ENCODE assay signal across 27 mouse cellular contexts in genomic region chr1:110909752-110910151, GRCm38 (mm10).
"Had no signal": no experiment of that assay in that cellular context is flagged by ENCODE, and none has a peak within 500 bp of the region (broad histone marks: within the 10 kb centered on the region; RNA-seq: fewer than 3 reads in every experiment).

No protein-coding gene starts in this region.

- ATAC-seq: forebrain, embryonic 13.5 days; forebrain, embryonic 14.5 days; forebrain, embryonic 15.5 days; forebrain, embryonic 16.5 days; forebrain, postnatal 0 days had no signal

- H3K4me2 ChIP-seq: embryonic facial prominence, embryonic 12.5 days; embryonic facial prominence, embryonic 13.5 days; embryonic facial prominence, embryonic 15.5 days; forebrain, embryonic 12.5 days; forebrain, embryonic 13.5 days; forebrain, embryonic 15.5 days; heart, embryonic 11.5 days had no signal

- DNase-seq: cerebellum, adult 9-10 months; cerebellum, adult 9-11 months; cerebellum, postnatal 10 days; cerebellum, postnatal 14 days; cerebellum, postnatal 25 days; cerebellum, postnatal 36 days; embryo, embryonic 11 days; forebrain, postnatal 0 days; gastrocnemius, adult 2 months; gastrocnemius, postnatal 10 days; gastrocnemius, postnatal 14 days; gastrocnemius, postnatal 25 days; gastrocnemius, postnatal 36 days; heart, adult 11 months; heart, adult 18-20 months; heart, adult 2 months had no signal

- H3K27ac ChIP-seq: embryonic facial prominence, embryonic 12.5 days; embryonic facial prominence, embryonic 13.5 days; embryonic facial prominence, embryonic 15.5 days; forebrain, embryonic 12.5 days; forebrain, embryonic 13.5 days; forebrain, embryonic 15.5 days; gastrocnemius, adult 2 months; heart, adult 2 months; heart, embryonic 10.5 days had no signal

- H3K9ac ChIP-seq: embryonic facial prominence, embryonic 12.5 days; embryonic facial prominence, embryonic 13.5 days; embryonic facial prominence, embryonic 15.5 days; forebrain, embryonic 12.5 days; forebrain, embryonic 13.5 days; forebrain, embryonic 15.5 days; forebrain, postnatal 0 days had no signal

- H3K36me3 ChIP-seq: embryonic facial prominence, embryonic 12.5 days; embryonic facial prominence, embryonic 13.5 days; embryonic facial prominence, embryonic 15.5 days; forebrain, embryonic 12.5 days; forebrain, embryonic 15.5 days; heart, embryonic 10.5 days had no signal

- H3K4me1 ChIP-seq: embryonic facial prominence, embryonic 12.5 days; embryonic facial prominence, embryonic 13.5 days; embryonic facial prominence, embryonic 15.5 days; forebrain, embryonic 12.5 days; forebrain, embryonic 13.5 days; forebrain, embryonic 15.5 days; heart, embryonic 10.5 days had no signal

- H3K4me3 ChIP-seq: embryonic facial prominence, embryonic 12.5 days; embryonic facial prominence, embryonic 13.5 days; embryonic facial prominence, embryonic 15.5 days; erythroblast, embryonic 14.5 days; forebrain, embryonic 12.5 days; forebrain, embryonic 13.5 days; forebrain, embryonic 15.5 days; gastrocnemius, adult 2 months; heart, adult 2 months; heart, embryonic 10.5 days had no signal

- H3K27me3 ChIP-seq: embryonic facial prominence, embryonic 12.5 days; embryonic facial prominence, embryonic 13.5 days; embryonic facial prominence, embryonic 15.5 days; forebrain, embryonic 12.5 days; forebrain, embryonic 13.5 days; forebrain, embryonic 15.5 days had no signal

- H3K9me3 ChIP-seq: embryonic facial prominence, embryonic 12.5 days; embryonic facial prominence, embryonic 13.5 days; embryonic facial prominence, embryonic 15.5 days; forebrain, embryonic 12.5 days; forebrain, embryonic 13.5 days; forebrain, embryonic 15.5 days; heart, embryonic 10.5 days had no signal
